Mouse (Mus musculus) kidney, embryonic 14.5 days (tissue): ENCODE data around the gene Tbc1d10c. TPM values are rescaled to one million over a fixed set of nuclear protein-coding genes. Genes with fewer than 3 reads are reported as not detected.

Experiments
- ATAC-seq: fragments of 200-750 bp; cut with Nextera tagmentation; 2 replicates; pipeline ENCODE4 v1.8.0; 2017; ENCODE audit warnings: moderate number of reproducible peaks, mild to moderate bottlenecking, moderate TSS enrichment, moderate library complexity; ENCODE audit not compliant: low FRiP score, low TSS enrichment
- H3K27ac ChIP-seq: fragments of 300-500 bp; sonication (generic); 2 replicates; pipeline ENCODE4 v1.5.1; 2014; ENCODE audit warnings: low read depth, mild to moderate bottlenecking, low read length, moderate library complexity, mixed read lengths
- H3K27me3 ChIP-seq: fragments of 300-500 bp; sonication (generic); 2 replicates; pipeline ENCODE4 v1.6.1; 2014; ENCODE audit warnings: mild to moderate bottlenecking, low read length; ENCODE audit not compliant: control insufficient read depth, insufficient read depth
- H3K36me3 ChIP-seq: fragments of 300-500 bp; sonication (generic); 2 replicates; pipeline ENCODE4 v1.6.1; 2014; ENCODE audit warnings: low read length, mixed read lengths; ENCODE audit not compliant: control insufficient read depth, insufficient read depth
- H3K4me1 ChIP-seq: fragments of 300-500 bp; sonication (generic); 2 replicates; pipeline ENCODE4 v1.6.1; 2014; ENCODE audit warnings: low read length, mixed read lengths; ENCODE audit not compliant: control insufficient read depth, insufficient read depth
- H3K4me2 ChIP-seq: fragments of 300-500 bp; sonication (generic); replicated peaks from 2 replicates; pipeline ENCODE4 v1.6.1; 2014; ENCODE audit warnings: low read depth, mild to moderate bottlenecking, low read length
- H3K4me3 ChIP-seq: fragments of 300-500 bp; sonication (generic); 2 replicates; pipeline ENCODE4 v1.5.1; 2014; ENCODE audit warnings: mild to moderate bottlenecking, low read length
- H3K9ac ChIP-seq: fragments of 300-500 bp; sonication (generic); 2 replicates; pipeline ENCODE4 v1.6.1; 2014; ENCODE audit warnings: low read depth, mild to moderate bottlenecking, low read length, moderate library complexity
- H3K9me3 ChIP-seq: fragments of 300-500 bp; sonication (generic); 2 replicates; pipeline ENCODE4 v1.6.1; 2016; ENCODE audit warnings: low read length; ENCODE audit not compliant: control insufficient read depth
- WGBS: fragments of 180-500 bp; shearing (Covaris S2); extraction: QIAGEN DNeasy Blood & Tissue Kit; methylation state at CpG from one replicate; pipeline ENCODE4 v1.1.7; 2014; 5-methylcytosine and 5-hydroxymethylcytosine counted together
- polyA plus RNA-seq: library from polyadenylated mRNA; unstranded; fragments of >200 nt; fragmentation: Nextera tagmentation; extraction: Ambion mirVana; gene quantifications from 2 replicates; pipeline ENCODE4 v1.2.1, GENCODE M21; 2014

Gene Tbc1d10c
- polyA plus RNA-seq, 1 experiment from 2014 or later = 3.2 TPM

DNA sequence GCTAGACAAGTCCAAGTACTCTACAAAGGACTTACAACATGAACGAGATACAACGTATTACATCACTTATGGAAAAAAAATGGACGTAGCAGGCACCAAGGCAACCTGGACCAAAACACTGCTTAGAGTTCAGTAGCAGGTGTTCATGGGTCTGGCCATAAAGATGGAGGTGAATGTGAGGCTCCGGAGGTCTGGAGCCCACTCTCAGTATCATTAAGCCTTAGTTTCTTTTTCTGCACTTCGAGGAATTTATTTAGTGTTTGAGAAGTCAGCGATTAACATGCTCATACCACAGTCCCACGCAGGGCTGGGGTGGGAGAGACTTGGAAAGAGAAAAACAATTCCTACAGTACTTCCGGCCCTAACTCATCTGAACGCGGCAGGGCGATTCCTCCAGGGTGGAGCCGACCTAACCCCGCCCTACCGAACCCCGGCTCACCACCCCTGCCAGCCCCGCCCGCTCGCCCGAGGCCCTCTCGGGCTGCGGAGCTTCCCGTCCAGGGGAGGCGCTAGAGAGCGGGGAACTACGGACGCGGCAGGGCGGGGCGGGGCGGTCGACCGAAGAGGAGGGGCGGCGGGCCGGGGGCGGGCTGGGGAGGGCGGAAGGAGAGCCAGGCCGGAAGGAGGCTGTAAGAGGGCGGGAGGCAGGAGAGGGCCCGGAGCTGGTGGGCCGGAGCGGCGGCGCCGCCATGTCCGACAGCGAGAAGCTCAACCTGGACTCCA, 605 bp upstream of the Tbc1d10c start, which contains the start of gene Ppp1ca:
TSS of gene Ppp1ca (plus strand) at position 538 of the 723 bp plus-strand sequence.
- Histone ChIP-seq H3K27me3 (no peaks in the 10 kb centered on the region), H3K9ac (peak within 1 kb of the TSS; percentile 97), H3K4me2 (peak within 1 kb of the TSS; percentile 93), H3K36me3 (peaks cover 37% of the 10 kb centered on the region), H3K4me3 (peak within 1 kb of the TSS; percentile 97), H3K4me1 (peaks cover 29% of the 10 kb centered on the region), H3K27ac (peak within 1 kb of the TSS; percentile 98), H3K9me3 (no peaks in the 10 kb centered on the region)
- ATAC-seq = peak; percentile 93
- 4% methylated on average over 41 of the region's 47 CpGs for WGBS

DNA sequence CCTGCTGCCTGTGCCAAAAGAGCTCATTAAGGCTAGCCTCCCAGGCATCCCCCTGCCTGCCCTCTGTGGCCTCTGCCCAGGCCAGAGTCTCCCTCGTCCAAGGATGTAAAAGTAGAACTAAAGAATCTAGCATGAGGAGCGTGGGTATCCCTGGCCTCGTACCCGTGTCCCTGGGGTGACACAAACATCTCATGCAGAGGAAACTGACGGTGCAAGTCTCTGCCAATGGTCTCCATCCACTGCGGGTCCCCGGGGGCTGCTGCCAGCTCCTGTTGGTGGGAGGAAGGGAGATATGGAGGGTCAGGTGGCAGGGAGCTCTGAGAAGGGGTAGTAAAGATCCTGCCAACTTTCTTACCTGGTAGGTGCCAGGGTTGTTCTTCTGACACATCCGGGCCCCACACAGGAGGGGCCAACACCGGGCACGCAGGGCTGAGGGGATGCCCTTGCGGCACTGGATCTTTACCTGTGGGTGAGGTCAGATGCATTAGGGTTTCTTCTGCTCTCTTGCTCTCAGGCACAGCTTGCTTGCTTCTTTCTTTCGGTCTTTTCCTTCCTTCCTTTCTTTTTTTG, 1.9 kb downstream of the Tbc1d10c start:
- WGBS = 84% methylated on average over 12 of the region's 12 CpGs
- peaks cover 13% of the 10 kb centered on the region for H3K36me3 ChIP-seq
- H3K4me3 ChIP-seq = no peak overlapping the region
- no peaks in the 10 kb centered on the region for H3K9me3 ChIP-seq
- no peaks in the 10 kb centered on the region for H3K27me3 ChIP-seq
- no peak overlapping the region for H3K27ac ChIP-seq
- peaks cover 30% of the 10 kb centered on the region for H3K4me1 ChIP-seq
- no peak for ATAC-seq
- no peak overlapping the region for H3K9ac ChIP-seq
- no peak overlapping the region for H3K4me2 ChIP-seq

DNA sequence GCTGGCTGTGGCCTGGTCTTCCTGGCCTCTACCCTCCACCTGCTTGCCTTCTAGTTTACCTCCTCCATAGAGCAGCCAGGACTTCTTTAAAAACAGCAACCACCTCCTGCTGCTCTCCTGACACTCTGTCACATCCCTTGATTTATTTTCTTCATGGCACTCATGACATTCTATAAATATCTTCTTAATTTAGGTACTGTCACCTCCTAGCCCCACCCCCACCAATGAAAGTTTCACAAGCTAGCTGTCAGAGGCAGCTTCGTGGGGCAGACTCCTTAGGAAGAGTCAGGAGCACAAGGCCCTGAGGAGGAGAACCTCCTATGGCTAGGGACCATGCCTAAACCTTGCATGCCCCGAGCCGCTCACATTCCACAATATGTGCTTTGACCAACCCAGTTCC, 3.8 kb downstream of the Tbc1d10c start:
- no peaks in the 10 kb centered on the region for H3K27me3 ChIP-seq
- WGBS = 50% methylated on average over 3 of the region's 3 CpGs
- no peak overlapping the region for H3K4me2 ChIP-seq
- H3K27ac ChIP-seq = no peak overlapping the region
- H3K9me3 ChIP-seq = no peaks in the 10 kb centered on the region
- H3K36me3 ChIP-seq = no peaks in the 10 kb centered on the region
- peaks cover 17% of the 10 kb centered on the region for H3K4me1 ChIP-seq
- no peak overlapping the region for H3K4me3 ChIP-seq
- H3K9ac ChIP-seq = no peak overlapping the region
- no peak for ATAC-seq

DNA sequence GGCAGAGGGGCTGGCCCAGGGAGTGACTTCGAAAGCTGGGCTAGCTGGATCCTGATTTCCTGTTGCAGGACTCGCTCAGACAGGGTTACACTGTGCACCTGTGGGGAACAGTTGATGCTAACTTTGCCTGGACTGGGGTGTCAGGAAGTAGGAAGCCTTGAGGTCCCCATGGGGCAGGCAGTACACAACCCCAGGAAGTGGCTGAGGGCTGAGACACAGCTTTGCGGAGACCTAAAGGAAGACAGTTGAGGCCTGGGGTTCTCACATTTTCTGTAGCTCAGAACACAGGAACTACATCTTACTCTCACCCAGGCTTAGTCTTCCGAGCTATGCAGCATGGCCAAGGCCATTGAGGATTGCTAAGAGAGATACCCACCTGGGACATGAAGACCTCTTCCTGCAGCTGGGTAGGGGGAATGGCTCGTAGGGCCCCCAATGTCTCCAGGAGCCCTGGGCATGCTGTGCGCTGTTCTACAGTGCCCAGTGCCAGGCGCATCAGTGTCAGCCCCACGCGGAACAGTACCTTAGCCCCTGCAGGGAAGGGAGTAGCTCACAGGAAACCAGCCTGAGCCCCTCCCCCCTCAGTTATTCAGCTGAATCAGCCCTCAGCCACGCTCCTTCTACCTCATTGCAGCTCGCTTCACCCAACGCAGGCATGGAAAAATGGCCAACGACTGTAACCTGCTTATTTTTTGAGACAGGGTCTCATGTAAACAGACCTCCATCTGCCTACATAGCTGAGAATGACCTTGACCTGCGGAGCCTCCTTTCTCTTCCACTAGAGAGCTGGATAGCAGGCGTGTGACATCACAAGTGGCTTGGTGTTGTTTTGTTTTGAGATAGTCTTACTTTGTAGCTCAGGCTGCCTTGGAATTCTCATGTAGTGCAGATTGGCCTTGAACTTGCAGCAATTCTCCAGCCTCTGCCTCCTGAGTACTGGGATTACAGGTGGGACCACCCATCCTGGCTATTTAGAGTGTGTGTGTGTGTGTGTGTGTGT, 5.8 kb downstream of the Tbc1d10c start:
- ATAC-seq = peak; percentile 50; the same call in 1 of the 2 replicates
- no peaks in the 10 kb centered on the region for H3K9me3 ChIP-seq
- H3K4me1 ChIP-seq = peaks cover 12% of the 10 kb centered on the region
- no peak overlapping the region for H3K4me2 ChIP-seq
- WGBS = 45% methylated on average over 15 of the region's 15 CpGs
- H3K9ac ChIP-seq = no peak overlapping the region
- H3K27ac ChIP-seq = peak overlapping the region; percentile 42; the same call in 1 of the 2 replicates
- H3K36me3 ChIP-seq = no peaks in the 10 kb centered on the region
- no peak overlapping the region for H3K4me3 ChIP-seq
- H3K27me3 ChIP-seq = no peaks in the 10 kb centered on the region

DNA sequence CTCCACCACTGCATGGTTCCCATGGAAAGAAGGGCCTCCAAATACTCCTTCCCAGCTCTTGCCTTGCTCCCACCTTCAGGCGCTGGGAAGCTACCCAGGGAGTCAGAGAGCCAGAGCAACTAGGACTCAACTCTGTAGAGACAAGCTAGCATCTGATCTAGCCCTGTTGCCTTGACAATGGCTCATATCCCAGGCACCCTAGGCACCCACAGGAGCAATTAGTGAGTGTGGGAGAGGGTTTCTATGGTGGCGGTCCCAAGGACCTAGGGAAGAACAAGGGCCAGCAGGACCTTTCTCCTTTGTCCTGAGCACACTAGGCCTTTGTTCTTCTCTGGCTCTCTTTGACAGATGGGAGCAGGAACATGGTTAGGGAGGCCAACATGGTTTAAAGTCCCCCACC, 7.4 kb downstream of the Tbc1d10c start:
- Histone ChIP-seq H3K4me2 (no peak overlapping the region), H3K27me3 (no peaks in the 10 kb centered on the region), H3K9me3 (no peaks in the 10 kb centered on the region), H3K36me3 (no peaks in the 10 kb centered on the region), H3K4me1 (peaks cover 12% of the 10 kb centered on the region), H3K9ac (no peak overlapping the region), H3K4me3 (no peak overlapping the region), H3K27ac (no peak overlapping the region)
- 90% methylated on average over 2 of the region's 2 CpGs for WGBS
- no peak for ATAC-seq

DNA sequence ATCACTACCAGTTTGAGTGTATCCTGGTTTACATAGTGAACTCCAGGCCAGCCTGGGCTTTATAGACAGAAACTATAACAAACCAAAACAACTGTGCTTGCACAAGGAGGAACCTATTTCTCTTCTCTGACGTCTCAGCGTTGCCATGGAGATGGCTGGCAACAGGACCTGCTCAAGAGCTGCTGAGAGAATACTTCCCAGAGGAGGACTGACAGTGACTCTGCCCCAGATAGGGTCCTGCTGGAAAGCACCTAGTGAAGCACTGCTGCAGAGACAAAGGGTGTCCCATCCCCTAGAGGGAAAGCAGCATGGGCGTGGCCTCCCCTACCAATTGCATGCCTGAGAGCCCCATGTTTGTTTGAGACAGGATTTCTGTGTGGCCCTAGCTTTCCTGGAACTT, 9.2 kb downstream of the Tbc1d10c start:
- Histone ChIP-seq H3K27me3 (no peaks in the 10 kb centered on the region), H3K4me2 (no peak overlapping the region), H3K36me3 (no peaks in the 10 kb centered on the region), H3K9ac (no peak overlapping the region), H3K4me1 (peaks cover 12% of the 10 kb centered on the region), H3K27ac (no peak overlapping the region), H3K4me3 (no peak overlapping the region), H3K9me3 (no peaks in the 10 kb centered on the region)
- 53% methylated on average over 3 of the region's 3 CpGs for WGBS
- peak; percentile 32; the same call in 1 of the 2 replicates for ATAC-seq

DNA sequence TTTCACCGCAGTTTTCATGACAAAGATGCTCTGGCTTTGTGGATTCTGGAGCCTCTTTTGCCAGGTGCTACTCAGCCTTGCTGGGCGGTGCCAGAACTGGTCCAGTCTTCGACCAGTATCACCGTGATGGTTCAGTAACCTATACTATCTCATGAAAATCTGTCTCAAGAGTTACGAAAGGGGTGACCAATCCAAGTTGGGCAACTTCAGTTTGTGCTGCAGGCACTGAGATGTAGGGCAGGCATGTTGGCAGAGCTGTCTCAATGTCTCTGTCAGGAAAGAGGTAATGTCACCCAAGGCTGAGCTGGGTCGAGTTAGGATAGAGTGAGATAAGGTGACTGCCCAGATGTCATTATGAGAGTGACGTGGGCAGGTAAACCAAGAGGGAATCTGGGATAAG, 10.7 kb downstream of the Tbc1d10c start:
- no peak overlapping the region for H3K27ac ChIP-seq
- ATAC-seq = no peak
- 0 out of 2 replicates have a peak, but pooled peaks cover 3% of the 10 kb centered on the region for H3K27me3 ChIP-seq
- no peaks in the 10 kb centered on the region for H3K36me3 ChIP-seq
- WGBS = 85% methylated on average over 7 of the region's 7 CpGs
- H3K4me1 ChIP-seq = peaks cover 15% of the 10 kb centered on the region
- no peak overlapping the region for H3K9ac ChIP-seq
- H3K4me3 ChIP-seq = no peak overlapping the region
- no peaks in the 10 kb centered on the region for H3K9me3 ChIP-seq
- H3K4me2 ChIP-seq = no peak overlapping the region

DNA sequence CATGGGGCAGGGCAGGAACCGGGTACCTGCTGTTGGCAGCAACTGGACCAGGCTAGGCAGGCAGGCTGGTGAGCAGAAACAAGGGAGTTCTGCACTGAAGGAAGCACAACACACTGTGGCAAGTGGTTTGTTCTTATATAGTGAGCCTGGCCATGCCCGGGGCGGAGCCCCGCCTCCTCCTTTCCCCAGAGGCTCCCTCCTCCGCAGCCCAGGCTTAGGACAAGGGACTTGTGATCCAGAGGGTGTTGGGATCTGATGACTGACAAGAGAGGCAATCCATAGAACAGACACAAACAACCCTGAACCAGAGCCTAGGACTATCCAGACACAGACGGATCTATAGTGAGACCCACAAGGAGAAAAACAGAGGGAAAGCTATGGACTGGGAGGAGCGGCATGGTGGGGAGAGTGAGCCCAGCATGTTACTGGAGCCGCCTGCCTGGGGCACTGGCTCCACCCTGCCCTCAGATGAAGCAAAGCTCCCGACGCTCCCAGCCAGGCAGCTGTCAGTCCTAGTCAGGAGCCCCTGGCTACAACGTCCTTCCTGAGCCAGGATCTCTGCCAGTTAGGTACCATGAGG, 15.6 kb downstream of the Tbc1d10c start, which contains the start of gene Carns1:
TSS of gene Carns1 (minus strand) at position 112 of the 580 bp plus-strand sequence.
- H3K4me3 ChIP-seq = 0 out of 2 replicates have a peak within 1 kb of the TSS, but pooled peaks have one; percentile 8
- peak; percentile 44; the same call in 1 of the 2 replicates for ATAC-seq
- peak within 1 kb of the TSS; percentile 41 for H3K4me2 ChIP-seq
- 0 out of 2 replicates have a peak, but pooled peaks cover 3% of the 10 kb centered on the region for H3K27me3 ChIP-seq
- no peak within 1 kb of the TSS for H3K27ac ChIP-seq
- H3K4me1 ChIP-seq = peaks cover 14% of the 10 kb centered on the region
- H3K9me3 ChIP-seq = no peaks in the 10 kb centered on the region
- WGBS = 5% methylated on average over 11 of the region's 11 CpGs
- H3K36me3 ChIP-seq = no peaks in the 10 kb centered on the region
- H3K9ac ChIP-seq = peak within 1 kb of the TSS; percentile 32; the same call in 1 of the 2 replicates
